Mouse (Mus musculus) midbrain, embryonic 15.5 days (tissue): ENCODE results near the gene Nt5m. TPM values are rescaled to one million over a fixed set of nuclear protein-coding genes. Genes with fewer than 3 reads are reported as not detected.

Experiments used
- ATAC-seq: fragments of 200-750 bp; cut with Nextera tagmentation; replicated peaks from 2 replicates; pipeline ENCODE4 v1.8.0; 2017; ENCODE audit warnings: moderate TSS enrichment
- H3K27ac ChIP-seq: fragments of 300-500 bp; sonication (generic); 2 replicates; pipeline ENCODE4 v1.5.1; 2015; ENCODE audit warnings: mild to moderate bottlenecking, inconsistent platforms
- H3K27me3 ChIP-seq: fragments of 300-500 bp; sonication (generic); replicated peaks from 2 replicates; pipeline ENCODE4 v1.6.1; 2015; ENCODE audit warnings: inconsistent platforms
- H3K36me3 ChIP-seq: fragments of 300-500 bp; sonication (generic); replicated peaks from 2 replicates; pipeline ENCODE4 v1.6.1; 2015; ENCODE audit warnings: inconsistent platforms
- H3K4me1 ChIP-seq: fragments of 300-500 bp; sonication (generic); 2 replicates; pipeline ENCODE4 v1.6.1; 2015; ENCODE audit warnings: inconsistent platforms
- H3K4me2 ChIP-seq: fragments of 300-500 bp; sonication (generic); 2 replicates; pipeline ENCODE4 v1.6.1; 2015; ENCODE audit warnings: inconsistent platforms, mild to moderate bottlenecking, moderate library complexity
- H3K4me3 ChIP-seq: fragments of 300-500 bp; sonication (generic); 2 replicates; pipeline ENCODE4 v1.5.1; 2015; ENCODE audit warnings: mild to moderate bottlenecking, inconsistent platforms
- H3K9ac ChIP-seq: fragments of 300-500 bp; sonication (generic); 2 replicates; pipeline ENCODE4 v1.6.1; 2015; ENCODE audit warnings: mild to moderate bottlenecking, inconsistent platforms
- H3K9me3 ChIP-seq: fragments of 300-500 bp; sonication (generic); 2 replicates; pipeline ENCODE4 v1.6.1; 2016; ENCODE audit warnings: inconsistent platforms
- WGBS: fragments of 180-500 bp; shearing (Covaris S2); methylation state at CpG from one replicate; pipeline ENCODE4 v1.1.7; 2015; ENCODE audit warnings: mixed read lengths; 5-methylcytosine and 5-hydroxymethylcytosine counted together
- polyA plus RNA-seq: library from polyadenylated mRNA; unstranded; fragments of >200 nt; fragmentation: Nextera tagmentation; extraction: Ambion mirVana; gene quantifications from 2 replicates; pipeline ENCODE4 v1.2.1, GENCODE M21; 2015

Nt5m gene
- polyA plus RNA-seq, 1 experiment from 2014 or later: 78.2 TPM

- Histone ChIP-seq H3K9ac (no peak overlapping the region), H3K36me3 (no peaks in the 10 kb centered on the region), H3K9me3 (no peaks in the 10 kb centered on the region), H3K4me1 (no peaks in the 10 kb centered on the region), H3K27ac (no peak overlapping the region), H3K4me2 (no peak overlapping the region), H3K27me3 (no peaks in the 10 kb centered on the region), H3K4me3 (no peak overlapping the region)
- 61% methylated on average over 3 of the region's 3 CpGs for WGBS
- ATAC-seq: no peak
Measured at GRCm38 (mm10) chr11:59919401-59919800, 80.2 kb downstream of the Nt5m start.

- no peaks in the 10 kb centered on the region for H3K36me3 ChIP-seq
- no peaks in the 10 kb centered on the region for H3K27me3 ChIP-seq
- H3K4me3 ChIP-seq: no peak overlapping the region
- WGBS: 75% methylated on average over 5 of the region's 5 CpGs
- H3K9me3 ChIP-seq: no peaks in the 10 kb centered on the region
- no peak overlapping the region for H3K9ac ChIP-seq
- H3K4me2 ChIP-seq: no peak overlapping the region
- ATAC-seq: no peak
- no peaks in the 10 kb centered on the region for H3K4me1 ChIP-seq
- no peak overlapping the region for H3K27ac ChIP-seq
Measured at GRCm38 (mm10) chr11:59920331-59920730, 81.1 kb downstream of the Nt5m start.

GRCm38 (mm10) chr11:59921265-59921664 is 82.0 kb downstream of the Nt5m start:
- Histone ChIP-seq H3K4me2 (no peak overlapping the region), H3K4me3 (no peak overlapping the region), H3K27ac (no peak overlapping the region), H3K9ac (no peak overlapping the region), H3K27me3 (no peaks in the 10 kb centered on the region), H3K9me3 (no peaks in the 10 kb centered on the region), H3K4me1 (no peaks in the 10 kb centered on the region), H3K36me3 (no peaks in the 10 kb centered on the region)
- WGBS: 25% methylated on average over 7 of the region's 7 CpGs
- ATAC-seq: no peak

- no peak overlapping the region for H3K4me3 ChIP-seq
- H3K9me3 ChIP-seq: no peaks in the 10 kb centered on the region
- no peak overlapping the region for H3K27ac ChIP-seq
- H3K36me3 ChIP-seq: no peaks in the 10 kb centered on the region
- ATAC-seq: no peak
- 36% methylated on average over 4 of the region's 4 CpGs for WGBS
- no peak overlapping the region for H3K9ac ChIP-seq
- peaks cover 6% of the 10 kb centered on the region; the same call in 1 of the 2 replicates for H3K4me1 ChIP-seq
- H3K4me2 ChIP-seq: no peak overlapping the region
- no peaks in the 10 kb centered on the region for H3K27me3 ChIP-seq
Measured at GRCm38 (mm10) chr11:59930031-59930430, 90.8 kb downstream of the Nt5m start.

Other genes starting within 250 kb of the Nt5m start
- not detected in 2 replicates for gene Olfr223, start 246.2 kb upstream of the Nt5m start, polyA plus RNA-seq
- 77.5 and 85.4 TPM in 2 replicates for gene Mprip, start 178.1 kb upstream of the Nt5m start, polyA plus RNA-seq
- 13.3 and 13.7 TPM in 2 replicates for gene Pld6, start 51.8 kb upstream of the Nt5m start, polyA plus RNA-seq
- gene Flcn, start 29.4 kb upstream of the Nt5m start, polyA plus RNA-seq: 46.2 and 48.5 TPM in 2 replicates
- gene Cops3, start 391 bp downstream of the Nt5m start, polyA plus RNA-seq: 180 and 183 TPM in 2 replicates
- gene Med9, start 108.8 kb downstream of the Nt5m start, polyA plus RNA-seq: 32.4 and 33.7 TPM in 2 replicates
- gene Rasd1, start 125.5 kb downstream of the Nt5m start, polyA plus RNA-seq: 1.2 and 1.6 TPM in 2 replicates
- gene Pemt, start 207.0 kb downstream of the Nt5m start, polyA plus RNA-seq: 8.1 and 8.4 TPM in 2 replicates